Mouse (Mus musculus): ENCODE measurements around the gene Atg10. TPM values are rescaled to one million over a fixed set of nuclear protein-coding genes. Genes with fewer than 3 reads are reported as not detected.
A peak's percentile ranks its signal among the peaks of the same experiment; 100 is the strongest.
"Not testable (repeated sequence)": the region's sequence is repeated elsewhere in the genome, so short reads cannot be mapped to it uniquely, and the experiment has no call there.

Atg10 gene
- total RNA-seq, 2 experiments from 2014 or later, result 30.1 to 33.4 TPM

GRCm38 (mm10) chr13:90933256-90933655, 290.5 kb downstream of the Atg10 start:
- DNase-seq, result peak; percentile 35 to 44

- peak; percentile 62 to 89 for DNase-seq
Measured at GRCm38 (mm10) chr13:90929847-90930246, 293.9 kb downstream of the Atg10 start.

- DNase-seq, result not testable (repeated sequence)
Measured at GRCm38 (mm10) chr13:90928266-90928665, 295.5 kb downstream of the Atg10 start.

DNA sequence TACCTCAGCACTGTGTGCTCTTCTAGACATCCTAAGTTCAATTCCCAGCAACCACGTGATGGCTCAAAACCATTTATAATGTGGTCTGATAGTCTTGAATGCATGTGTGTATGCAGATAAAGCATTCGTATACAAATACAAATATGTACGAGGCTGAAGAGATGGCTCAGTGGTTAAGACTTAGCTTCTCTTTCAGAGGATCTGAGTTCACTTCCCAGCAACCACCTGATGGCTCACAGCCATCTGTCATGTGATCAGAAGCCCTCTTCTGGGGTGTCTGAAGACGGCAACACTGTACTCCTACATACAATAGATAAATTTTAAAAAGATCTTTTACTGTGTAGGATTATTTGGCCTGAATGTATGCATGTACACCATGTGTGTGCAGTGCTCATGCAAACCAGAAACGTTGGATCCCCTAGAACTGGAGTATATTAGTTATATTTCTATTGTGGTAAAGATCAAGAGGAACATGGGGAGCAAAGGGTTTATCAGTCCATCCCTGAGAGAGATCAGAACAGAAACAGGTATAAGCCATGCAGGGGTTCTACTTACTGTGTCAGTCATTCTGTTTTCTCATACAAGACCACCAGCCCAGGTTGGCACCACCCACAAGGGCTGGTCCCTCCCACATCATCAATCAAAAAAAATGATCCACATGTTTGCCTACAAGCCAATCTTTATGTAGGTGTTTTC, 296.7 kb downstream of the Atg10 start:
- no peak for DNase-seq

GRCm38 (mm10) chr13:90926125-90926765, 297.5 kb downstream of the Atg10 start:
- DNase-seq, result no peak

DNA sequence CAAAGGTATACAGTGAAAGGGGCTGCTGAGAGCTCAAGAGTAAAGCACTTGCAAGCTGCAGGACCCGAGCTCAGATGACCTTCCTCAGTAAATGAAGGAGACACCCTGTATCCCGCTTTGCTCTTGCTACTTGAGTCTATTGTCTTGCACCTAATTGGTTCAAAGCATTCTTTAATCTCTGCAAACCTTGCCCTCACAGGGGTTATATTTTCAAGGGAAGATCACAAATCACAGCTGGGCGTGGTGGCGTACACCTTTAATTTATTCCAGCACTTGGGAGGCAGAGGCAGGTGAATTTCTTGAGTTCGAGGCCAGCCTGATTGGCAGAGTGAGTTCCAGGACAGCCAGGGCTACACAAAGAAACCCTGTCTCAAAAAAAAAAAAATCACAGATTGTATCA, 298.6 kb downstream of the Atg10 start:
- DNase-seq, result no peak

GRCm38 (mm10) chr13:90924072-90924471, 299.7 kb downstream of the Atg10 start:
- DNase-seq, result no peak

DNA sequence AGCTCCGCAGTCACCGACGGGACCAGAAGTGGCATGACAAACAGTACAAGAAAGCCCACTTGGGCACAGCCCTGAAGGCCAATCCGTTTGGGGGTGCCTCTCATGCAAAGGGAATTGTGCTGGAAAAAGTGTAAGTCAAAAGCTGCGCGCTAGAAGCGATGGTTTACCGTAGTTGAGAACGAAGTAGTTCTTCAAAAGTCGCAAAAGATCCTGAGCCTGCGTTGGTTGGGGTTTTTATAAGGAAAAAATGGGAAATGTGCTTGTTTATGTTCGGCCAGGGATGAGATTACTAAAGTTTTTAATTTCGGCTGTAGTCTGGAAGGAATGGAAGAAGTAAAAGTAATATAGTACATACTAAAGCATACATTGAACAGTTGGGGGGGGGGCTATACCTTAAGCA, 300.2 kb downstream of the Atg10 start:
- DNase-seq, result not testable (repeated sequence)

GRCm38 (mm10) chr13:90922751-90923612, 300.8 kb downstream of the Atg10 start, which contains the start of gene Rps23:
Gene Rps23 (plus strand): TSS chr13:90922958.
- DNase-seq, result peak; percentile 91 to 97

GRCm38 (mm10) chr13:90914721-90915120, 309.0 kb downstream of the Atg10 start:
- no peak for DNase-seq

DNA sequence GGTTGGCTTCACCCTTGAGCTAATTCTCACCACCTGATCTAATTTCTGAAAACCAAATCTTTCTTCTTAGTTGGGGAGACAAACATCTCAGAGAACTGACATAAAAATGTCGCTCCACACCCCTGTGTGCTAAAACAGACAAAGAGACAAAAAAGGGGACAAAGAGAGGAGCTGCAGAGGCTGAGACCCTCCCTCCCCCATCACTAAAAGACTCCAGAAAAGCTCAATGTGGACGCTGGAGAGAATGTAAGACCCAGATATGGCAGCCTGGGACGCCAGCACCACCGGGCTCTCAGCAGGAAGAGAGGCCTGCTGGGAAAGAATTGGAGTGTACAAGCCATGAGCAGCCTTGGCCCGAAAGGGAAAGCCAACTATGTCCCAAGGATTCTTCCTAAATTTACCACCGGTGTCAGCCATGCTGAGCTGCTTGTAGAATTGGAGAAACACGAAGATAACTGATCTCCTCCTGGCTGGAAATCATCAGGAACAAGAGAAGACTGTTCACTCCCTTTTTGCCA, 310.0 kb downstream of the Atg10 start:
- DNase-seq, result no peak

- no peak for DNase-seq
Measured at GRCm38 (mm10) chr13:90912760-90913674, 310.8 kb downstream of the Atg10 start.

DNA sequence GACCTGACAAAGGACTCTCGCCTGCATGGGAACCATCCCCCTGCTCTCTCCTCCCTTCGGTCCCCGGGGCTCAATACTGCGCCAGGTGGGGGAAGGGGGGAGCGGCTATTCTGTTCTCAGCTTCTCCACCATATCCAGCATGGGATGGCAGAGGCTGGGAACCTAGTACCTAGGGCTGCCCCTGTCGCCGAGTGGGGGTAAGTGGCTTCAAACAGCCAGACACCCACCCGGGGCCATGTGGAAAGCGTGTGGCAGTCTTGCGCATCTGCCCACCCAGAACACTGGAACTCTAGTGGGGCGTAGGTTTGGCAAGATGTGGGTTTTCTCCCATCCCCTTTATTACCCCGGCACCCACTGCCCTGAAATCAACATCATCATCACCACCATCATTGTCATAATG, 316.4 kb downstream of the Atg10 start:
- no peak for DNase-seq

DNA sequence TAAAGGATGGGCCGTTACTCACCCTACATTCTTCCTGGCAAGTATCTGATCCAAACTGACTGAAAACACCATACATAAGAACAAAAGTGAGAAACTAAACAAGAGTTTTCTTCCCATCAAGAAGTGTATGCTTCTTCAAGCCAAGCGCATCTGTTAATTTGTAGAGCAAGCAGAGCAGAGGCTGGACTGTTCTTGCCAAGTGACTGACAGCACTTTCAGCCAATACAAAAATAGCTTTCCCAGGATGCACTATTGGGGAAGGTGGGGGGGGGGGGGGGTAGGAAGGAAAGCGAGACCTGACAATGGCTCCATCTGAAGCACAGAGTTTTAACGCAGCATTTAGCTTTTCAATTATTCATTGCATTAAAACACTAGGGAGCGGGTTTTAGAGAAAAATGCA, 318.6 kb downstream of the Atg10 start, which contains the start of gene Atp6ap1l:
TSS of gene Atp6ap1l (minus strand) at position 180 of the 400 bp plus-strand sequence.
- DNase-seq, result no peak

- no peak for DNase-seq
Measured at GRCm38 (mm10) chr13:90896821-90897220, 326.9 kb downstream of the Atg10 start.

DNA sequence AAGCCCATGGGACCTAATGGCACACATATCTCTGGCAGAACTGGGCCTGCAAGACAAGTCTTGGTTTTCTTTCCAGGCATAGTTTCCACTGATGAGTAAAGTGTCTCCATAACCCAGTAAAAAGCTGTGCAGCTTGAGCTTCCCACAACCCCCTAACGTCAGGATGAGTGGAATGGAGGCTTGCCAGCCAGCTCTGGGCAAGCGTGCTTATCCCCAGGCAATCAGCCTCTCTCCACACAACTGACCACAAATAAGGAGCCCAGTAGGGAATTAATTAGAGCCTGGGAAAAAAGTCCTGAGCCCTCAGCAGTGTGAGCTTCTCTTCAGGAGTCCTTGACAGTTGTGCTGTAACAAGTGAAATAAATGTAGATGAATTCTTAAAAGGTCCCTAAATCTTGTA, 327.7 kb downstream of the Atg10 start:
- no peak for DNase-seq

DNA sequence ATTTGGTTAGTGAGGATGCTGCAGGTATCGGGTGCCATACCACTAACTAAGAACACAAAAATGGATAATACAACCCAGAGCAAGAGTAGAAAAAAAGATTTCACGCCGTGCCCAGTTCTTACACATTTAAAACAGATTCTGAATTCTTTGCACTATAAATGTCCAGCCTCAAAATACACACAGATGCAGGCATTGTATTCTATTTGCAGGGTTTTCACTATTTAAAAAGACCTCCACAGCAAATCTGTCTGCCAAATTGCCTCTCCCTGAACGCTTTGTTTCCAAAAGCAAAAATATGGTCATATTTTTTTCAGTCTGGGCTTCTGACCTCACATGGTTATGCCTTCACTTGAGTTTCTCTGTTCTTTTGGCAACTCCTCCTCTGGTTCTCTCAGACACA, 328.9 kb downstream of the Atg10 start:
- no peak for DNase-seq

DNA sequence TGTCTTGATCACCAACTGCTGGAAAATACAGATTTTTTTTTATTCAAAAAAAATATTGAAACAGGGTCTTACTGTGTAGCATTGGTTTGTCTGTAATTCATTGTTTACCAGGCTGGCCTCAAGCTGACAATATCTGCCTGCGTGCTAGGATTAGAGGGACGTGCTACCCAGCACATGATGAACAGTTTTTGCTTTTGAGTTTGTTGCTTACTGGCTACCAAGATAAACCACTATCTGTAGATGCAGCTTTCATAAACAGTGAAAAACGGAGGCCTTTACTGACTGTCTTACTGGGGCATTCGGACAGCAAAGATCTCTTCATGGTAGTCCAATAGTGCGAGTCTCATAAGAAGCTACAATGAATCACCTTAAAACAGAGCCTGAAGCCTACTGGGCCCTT, 333.7 kb downstream of the Atg10 start:
- DNase-seq, result no peak

DNA sequence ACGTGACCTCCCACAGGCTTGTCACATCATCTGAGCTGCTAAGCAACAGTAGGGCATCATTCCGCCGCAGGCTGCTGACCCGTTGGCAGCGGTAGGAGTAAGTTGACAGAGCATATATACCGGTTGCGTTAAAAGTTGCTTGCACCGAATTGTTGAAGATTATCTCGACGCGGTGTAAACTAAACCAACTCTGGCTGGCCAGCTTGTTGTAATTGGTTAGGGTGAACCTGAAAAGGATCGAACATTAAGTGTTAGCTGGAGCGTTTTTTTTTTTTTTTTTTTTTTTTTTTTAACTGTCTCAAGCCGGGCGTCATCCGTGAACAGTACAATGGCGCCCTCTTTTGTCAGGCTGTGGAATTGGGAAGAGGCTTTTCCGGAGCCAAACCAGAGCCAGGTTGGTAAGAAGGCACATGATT, 337.2 kb downstream of the Atg10 start:
- peak; percentile 55 to 81 for DNase-seq

DNA sequence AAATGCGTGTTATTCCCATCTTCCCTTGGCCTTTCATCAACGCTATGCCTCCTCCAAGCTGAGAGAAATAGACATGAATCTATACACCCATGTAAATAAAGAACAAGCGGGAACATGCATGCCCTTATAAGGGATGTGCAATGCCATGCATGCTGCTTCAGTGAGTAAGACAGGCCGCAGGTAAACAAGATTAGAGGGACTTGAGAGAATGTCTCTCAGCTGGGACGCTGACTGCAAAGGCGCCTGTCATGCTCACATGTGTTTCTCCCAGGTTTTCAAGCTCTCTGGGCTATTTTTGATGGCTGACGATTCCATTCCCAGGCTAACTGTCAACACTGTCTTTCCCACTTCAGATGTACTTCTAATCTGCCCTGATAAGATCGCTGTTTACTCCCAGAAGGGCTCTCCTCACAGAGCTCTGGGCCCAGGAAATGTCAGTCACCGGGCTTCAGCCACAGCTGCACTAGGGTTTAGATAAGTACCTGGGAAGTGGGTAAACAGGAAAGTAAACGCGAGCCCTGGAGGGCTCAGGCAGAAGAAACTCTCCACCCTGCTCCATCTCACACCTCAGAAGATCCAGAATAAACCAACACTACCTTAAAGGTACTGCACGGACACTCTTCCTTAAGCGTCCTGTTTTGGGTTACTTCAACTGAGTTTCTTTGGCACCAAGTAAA, 337.8 kb downstream of the Atg10 start:
- DNase-seq, result peak; percentile 58 to 72
